Mouse (Mus musculus) C2C12 (cell line): ENCODE results near the gene Rcor3.

ENCODE experiments used
- CTCF ChIP-seq: IDR thresholded peaks from one replicate; pipeline ENCODE4 v1.5.1; 2011; ENCODE audit not compliant: control insufficient read depth, insufficient read depth, insufficient read length
- MAX ChIP-seq: IDR thresholded peaks from one replicate; pipeline ENCODE4 v1.6.1; 2011; ENCODE audit warnings: mild to moderate bottlenecking, control low read depth
- USF1 ChIP-seq: IDR thresholded peaks from one replicate; pipeline ENCODE4 v1.6.1; 2011; ENCODE audit warnings: low read depth, mild to moderate bottlenecking, control low read depth, moderate library complexity

- TF ChIP-seq MAX, result no peak
- TF ChIP-seq CTCF, result no peak
- TF ChIP-seq USF1, result no peak
These were observed 60.9 kb downstream of the Rcor3 start for GRCm38 (mm10) chr1:192076796-192077535.
